Mouse (Mus musculus): ENCODE measurements at regions not wholly inside any gene's neighbourhood (a gene's known extent, or its start where the extent isn't known, plus 50 kb on each side); places are given as distances from the start of the nearest gene placed in this dataset.

GRCm38 (mm10) chr4:12521246-12521645 lies 349.4 kb upstream of the Fam92a start:
- no peak for DNase-seq

- no peak for DNase-seq
These were observed 344.7 kb upstream of the Fam92a start for GRCm38 (mm10) chr4:12516497-12516896.

- no peak for DNase-seq
These were observed 340.0 kb upstream of the Fam92a start for GRCm38 (mm10) chr4:12511656-12512385.

GRCm38 (mm10) chr4:12506851-12507551 lies 335.2 kb upstream of the Fam92a start:
- no peak for DNase-seq

GRCm38 (mm10) chr4:12501086-12501485 lies 329.3 kb upstream of the Fam92a start:
- DNase-seq: no peak

GRCm38 (mm10) chr4:12498426-12498825 lies 326.6 kb upstream of the Fam92a start:
- DNase-seq: no peak

GRCm38 (mm10) chr4:12492468-12492867 lies 320.7 kb upstream of the Fam92a start:
- no peak for DNase-seq

- no peak for DNase-seq
These were observed 319.5 kb upstream of the Fam92a start for GRCm38 (mm10) chr4:12491306-12491705.

GRCm38 (mm10) chr4:12490066-12490465 lies 318.3 kb upstream of the Fam92a start:
- DNase-seq: no peak

- DNase-seq: no peak
These were observed 317.5 kb upstream of the Fam92a start for GRCm38 (mm10) chr4:12489358-12489757.

- no peak for DNase-seq
These were observed 309.7 kb upstream of the Fam92a start for GRCm38 (mm10) chr4:12481481-12481880.

- DNase-seq: no peak
These were observed 304.9 kb upstream of the Fam92a start for GRCm38 (mm10) chr4:12476717-12477116.

GRCm38 (mm10) chr4:12474981-12475568 lies 303.3 kb upstream of the Fam92a start:
- no peak for DNase-seq

- no peak for DNase-seq
These were observed 302.6 kb upstream of the Fam92a start for GRCm38 (mm10) chr4:12474421-12474820.

GRCm38 (mm10) chr4:12461701-12462100 lies 289.9 kb upstream of the Fam92a start:
- DNase-seq: no peak

- DNase-seq: no peak
These were observed 289.4 kb upstream of the Fam92a start for GRCm38 (mm10) chr4:12461251-12461650.

- DNase-seq: no peak
These were observed 286.3 kb upstream of the Fam92a start for GRCm38 (mm10) chr4:12457978-12458597.

- no peak for DNase-seq
These were observed 280.3 kb upstream of the Fam92a start for GRCm38 (mm10) chr4:12452086-12452485.

GRCm38 (mm10) chr4:12425507-12425906 lies 253.7 kb upstream of the Fam92a start:
- no peak for DNase-seq

- DNase-seq: no peak
These were observed 250.0 kb upstream of the Fam92a start for GRCm38 (mm10) chr4:12421628-12422319.

GRCm38 (mm10) chr4:12418086-12418485 lies 246.3 kb upstream of the Fam92a start:
- DNase-seq: no peak

- no peak for DNase-seq
These were observed 223.5 kb upstream of the Fam92a start for GRCm38 (mm10) chr4:12395344-12395743.

Measured in thymus, postnatal 4 days (tissue).